Mouse (Mus musculus): Measurements from ENCODE around the gene Yrdc.

The Yrdc gene

DNA sequence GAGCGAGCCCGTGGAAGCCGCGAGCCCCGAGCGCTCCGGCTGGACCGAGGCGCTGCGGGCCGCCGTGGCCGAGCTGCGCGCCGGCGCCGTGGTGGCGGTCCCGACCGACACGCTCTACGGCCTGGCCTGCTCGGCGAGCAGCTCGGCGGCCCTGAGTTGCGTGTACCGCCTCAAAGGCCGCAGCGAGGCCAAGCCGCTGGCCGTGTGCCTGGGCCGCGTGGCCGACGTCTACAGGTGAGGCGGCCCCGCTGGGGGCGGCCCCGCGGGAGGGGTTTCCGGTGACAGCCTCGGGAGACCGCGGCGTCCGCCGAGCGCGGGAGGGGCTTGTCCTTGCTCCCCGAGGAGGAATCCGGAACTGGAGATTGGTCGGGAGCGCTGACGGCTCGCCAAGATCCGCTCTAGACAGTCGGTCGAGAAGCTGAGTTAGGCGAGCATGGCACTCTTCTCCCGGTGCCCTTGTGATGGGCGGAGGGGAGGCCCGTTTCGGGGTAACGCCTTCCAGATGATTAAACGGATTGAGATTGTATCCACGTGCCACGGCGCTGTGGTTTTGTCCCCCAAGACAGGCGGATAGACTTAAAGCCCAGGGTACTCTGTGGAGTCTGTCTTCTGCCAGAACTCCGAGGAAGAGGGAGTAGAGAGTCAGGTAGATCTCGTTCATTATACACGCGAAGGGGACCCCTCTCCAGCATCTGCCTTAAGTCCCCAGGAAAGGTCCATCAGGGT, 617 bp downstream of the Yrdc start, which contains the start of gene 1110065P20Rik:
Gene 1110065P20Rik, minus strand, starts transcription at position 264 of the 726 bp plus-strand sequence.
- DNase-seq = peak; percentile 86

DNA sequence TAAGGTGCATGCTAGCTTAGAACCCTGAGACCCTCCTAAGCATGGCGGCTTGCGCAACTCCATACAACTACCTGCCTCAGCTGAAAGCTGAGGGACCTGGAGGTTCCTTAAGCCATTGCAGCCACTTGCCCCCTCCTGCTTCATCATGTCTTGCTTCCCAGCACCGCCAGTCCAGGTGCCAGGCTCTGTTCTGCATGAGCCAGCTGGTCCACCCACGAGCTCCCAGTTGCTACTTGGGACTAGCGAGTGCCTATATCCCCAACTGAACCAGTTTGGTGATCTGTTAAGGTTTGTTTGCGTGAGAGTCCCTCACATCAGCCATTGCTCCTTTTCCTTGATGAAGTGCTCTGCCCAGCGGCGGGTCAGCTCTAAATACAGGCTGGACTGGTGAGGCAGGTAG, 5.8 kb downstream of the Yrdc start:
- no peak for DNase-seq

DNA sequence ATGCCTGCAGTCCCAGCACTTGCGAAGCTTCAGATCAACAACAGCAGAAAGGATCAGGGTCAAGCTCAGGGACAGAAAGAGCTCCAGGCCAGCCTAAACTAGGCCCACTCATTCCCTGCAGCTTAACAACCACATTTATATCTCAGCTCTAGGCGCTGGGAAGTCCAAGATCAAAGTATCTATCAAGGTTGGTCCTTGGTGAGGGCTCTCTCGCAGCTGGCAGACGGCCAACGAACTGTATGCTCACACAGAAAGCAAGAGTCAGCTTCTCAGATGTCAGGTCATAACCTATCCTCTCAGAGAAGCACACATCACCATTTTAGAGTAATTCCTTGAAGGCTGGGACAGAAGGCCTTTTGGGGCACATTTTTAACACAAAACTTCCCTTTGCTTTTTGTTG, 7.9 kb downstream of the Yrdc start:
- no peak for DNase-seq

DNA sequence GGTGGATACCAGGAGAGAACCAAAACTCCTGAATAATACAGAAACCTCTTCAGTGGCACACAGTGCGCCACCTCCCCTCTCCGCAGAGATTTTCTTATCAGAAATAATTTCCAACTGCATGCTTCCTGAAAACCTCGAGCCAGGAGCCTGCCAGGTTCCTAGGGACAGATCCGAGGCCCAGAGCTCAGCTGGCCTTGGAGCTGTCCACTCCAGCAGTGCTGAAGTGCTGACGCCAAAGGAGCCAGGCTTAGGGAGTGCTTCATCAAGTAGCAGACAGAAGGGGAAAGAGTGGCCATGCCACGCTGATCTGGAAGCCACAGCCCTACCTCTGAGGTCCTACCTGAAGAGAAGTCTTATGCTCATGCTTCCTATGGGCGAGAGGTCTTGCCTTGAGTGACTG, 10.0 kb downstream of the Yrdc start:
- DNase-seq = peak; percentile 65

DNA sequence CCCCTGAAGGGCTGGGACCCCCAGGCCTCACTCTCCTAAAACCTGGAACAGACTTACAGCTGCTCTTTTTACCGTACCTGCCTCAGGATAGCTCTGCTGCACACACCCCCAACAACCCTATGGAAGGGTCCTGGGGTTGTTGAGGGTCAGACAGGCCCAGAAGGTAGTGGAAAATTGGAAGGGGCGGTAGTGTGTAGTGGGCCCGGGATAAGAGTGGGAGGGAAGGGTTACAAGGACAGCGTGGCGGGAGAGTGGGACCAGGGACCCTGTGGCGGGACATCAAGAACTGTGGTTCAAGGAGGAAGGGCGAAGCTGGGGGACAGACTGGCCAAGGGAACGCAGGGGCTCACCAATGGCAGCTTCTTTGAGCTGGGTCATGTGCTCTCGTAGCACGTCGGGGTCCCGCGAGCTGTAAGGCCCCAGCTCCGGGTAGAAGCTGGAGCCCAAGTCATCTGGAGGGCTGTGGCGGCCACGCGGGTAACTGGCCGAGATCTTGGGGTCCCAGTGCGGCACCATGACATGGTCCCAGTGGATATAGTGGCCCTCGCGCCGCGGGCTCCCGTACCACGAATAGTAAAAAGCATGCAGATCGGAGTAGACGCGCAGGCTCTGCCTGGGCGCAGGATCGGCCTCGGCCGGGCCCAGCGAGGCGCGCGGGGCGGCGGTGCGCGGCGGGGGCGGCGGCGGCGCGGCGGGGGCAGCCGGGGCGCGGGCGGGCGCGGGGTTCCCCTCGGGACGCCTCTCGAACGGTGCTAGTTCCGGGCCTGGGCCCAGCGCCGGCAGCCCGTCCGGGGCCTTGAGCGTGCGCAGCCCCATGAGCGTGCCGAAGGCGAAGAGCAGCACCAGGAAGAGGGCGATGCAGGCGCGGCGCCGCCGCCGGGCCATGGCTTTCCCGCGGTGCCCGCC, 11.1 kb downstream of the Yrdc start, which contains the start of gene Maneal:
Gene Maneal, minus strand, starts transcription at position 889 of the 906 bp plus-strand sequence.
- DNase-seq = no peak

GRCm38 (mm10) chr4:124872719-124873118, 22.2 kb downstream of the Yrdc start:
- DNase-seq = no peak

DNA sequence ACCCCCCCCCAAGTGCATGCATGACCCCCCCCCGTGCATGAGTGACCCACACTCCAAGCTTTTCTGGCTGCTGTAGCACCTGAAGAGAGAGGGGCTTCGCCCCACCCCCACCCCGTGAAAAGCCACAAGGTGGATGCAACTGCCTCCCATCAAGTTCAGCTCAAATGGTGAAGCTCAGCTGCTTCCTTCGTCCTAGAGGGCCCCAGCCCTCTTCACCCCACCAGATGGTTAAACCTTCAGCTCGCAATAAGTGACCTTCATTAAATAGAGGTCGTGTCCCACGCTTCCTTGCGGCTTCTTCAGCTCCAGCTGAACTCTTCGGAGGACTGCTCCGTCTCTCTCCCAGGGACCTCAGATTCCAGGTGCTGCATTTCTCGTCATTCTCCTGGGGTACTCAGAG, 30.1 kb downstream of the Yrdc start, which contains the start of gene Epha10:
Gene Epha10, plus strand, starts transcription at position 301 of the 400 bp plus-strand sequence.
- DNase-seq = no peak

- DNase-seq = no peak
Measured at GRCm38 (mm10) chr4:124881341-124881908, 30.9 kb downstream of the Yrdc start.

- DNase-seq = peak; percentile 9
Measured at GRCm38 (mm10) chr4:124882151-124882729, 31.8 kb downstream of the Yrdc start.

DNA sequence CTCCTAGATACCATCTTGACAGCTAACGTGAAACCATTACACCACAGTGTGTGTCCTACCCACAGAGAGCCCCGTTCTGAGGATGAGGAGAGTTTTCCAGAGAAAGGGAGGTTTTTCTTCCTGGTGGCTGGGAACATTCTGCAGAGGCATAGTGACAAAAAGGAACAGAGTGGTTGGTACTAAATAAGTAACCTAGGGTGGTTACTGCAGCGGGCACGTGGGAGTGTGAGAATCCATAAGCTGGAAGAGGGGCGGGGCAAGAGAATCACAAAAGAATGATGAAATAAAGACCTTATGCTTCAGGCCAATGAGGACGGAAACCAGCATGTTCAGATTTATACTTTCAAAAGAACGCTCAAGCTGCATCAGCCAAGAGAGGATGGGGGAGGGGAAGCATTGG, 38.2 kb downstream of the Yrdc start:
- no peak for DNase-seq

- no peak for DNase-seq
Measured at GRCm38 (mm10) chr4:124889935-124890334, 39.5 kb downstream of the Yrdc start.

GRCm38 (mm10) chr4:124890831-124891230, 40.4 kb downstream of the Yrdc start:
- no peak for DNase-seq

GRCm38 (mm10) chr4:124893769-124894168, 43.3 kb downstream of the Yrdc start:
- DNase-seq = no peak

GRCm38 (mm10) chr4:124894508-124895428, 44.3 kb downstream of the Yrdc start:
- DNase-seq = no peak

- DNase-seq = no peak
Measured at GRCm38 (mm10) chr4:124898428-124898827, 47.9 kb downstream of the Yrdc start.

- no peak for DNase-seq
Measured at GRCm38 (mm10) chr4:124899906-124900305, 49.4 kb downstream of the Yrdc start.

All from lung, postnatal 36 days (tissue).